Mouse (Mus musculus): ENCODE data around the gene Olfr372.

The Olfr372 gene

DNA sequence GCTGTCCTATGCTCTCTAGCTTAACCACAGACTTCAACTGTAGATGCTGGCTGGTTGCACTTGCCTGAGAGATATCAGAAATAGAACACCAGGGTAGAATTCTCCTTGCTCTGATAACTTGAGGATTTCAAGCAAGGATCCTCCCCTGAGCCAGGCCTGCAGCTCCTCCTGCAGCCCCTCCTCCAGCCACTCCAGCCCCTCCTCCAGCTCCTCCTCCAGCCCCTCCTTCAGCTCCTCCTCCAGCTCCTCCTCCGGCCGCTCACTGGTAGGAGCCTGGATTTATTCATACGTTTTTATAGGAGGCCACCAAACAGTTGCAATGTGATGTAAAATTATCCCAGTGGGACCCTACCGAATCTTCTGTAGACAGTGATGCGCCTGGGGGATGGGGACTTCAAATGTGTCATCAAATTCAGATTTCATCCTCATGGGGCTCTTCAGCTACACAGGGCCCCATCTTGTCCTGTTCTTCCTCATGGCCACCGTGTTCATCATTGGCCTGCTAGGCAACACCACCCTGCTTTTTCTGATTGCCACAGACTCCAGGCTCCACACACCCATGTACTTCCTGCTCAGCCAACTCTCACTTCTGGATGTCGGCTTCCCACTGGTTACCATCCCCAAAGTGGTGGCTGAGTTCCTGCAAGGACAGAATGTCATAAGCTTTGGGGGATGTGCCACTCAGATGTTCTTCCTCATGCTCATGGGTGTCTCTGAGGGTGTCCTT, 58.5 kb downstream of the Olfr372 start:
- DNase-seq = peak; percentile 53

DNA sequence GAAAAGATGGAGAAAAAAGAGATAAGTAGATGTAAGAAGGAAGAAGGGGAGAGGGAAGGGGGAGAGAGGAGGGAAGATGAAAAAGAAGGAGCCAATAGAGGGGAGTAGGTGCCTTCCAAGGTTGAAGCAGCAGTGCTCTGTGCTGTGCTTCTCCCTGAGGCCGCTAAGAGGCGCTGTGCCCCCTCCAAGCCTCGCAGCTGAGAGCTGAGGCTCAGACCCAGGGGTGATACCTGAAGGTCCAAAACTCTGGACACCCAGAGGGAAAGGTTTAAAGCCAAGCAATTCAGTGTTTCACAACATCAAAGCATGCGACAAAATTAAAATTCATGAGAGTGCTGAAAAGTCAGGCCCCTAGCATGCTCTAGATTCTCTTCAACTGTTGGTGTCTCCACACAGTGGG, 64.1 kb downstream of the Olfr372 start:
- peak; percentile 15 for DNase-seq

GRCm38 (mm10) chr8:72106740-72107139, 65.7 kb downstream of the Olfr372 start, which contains the start of gene Olfr374:
Gene Olfr374 (plus strand): TSS chr8:72107040.
- DNase-seq = no peak

All from thymus, postnatal 4 days (tissue).